Mouse (Mus musculus): ENCODE measurements at regions not wholly inside any gene's neighbourhood (a gene's known extent, or its start where the extent isn't known, plus 50 kb on each side); places are given as distances from the start of the nearest gene placed in this dataset.

- no peak for ATAC-seq (replicated peaks; ENCODE audit: poor library complexity)
Measured at GRCm38 (mm10) chr5:12219424-12220107, 163.6 kb upstream of the Sema3d start.

DNA sequence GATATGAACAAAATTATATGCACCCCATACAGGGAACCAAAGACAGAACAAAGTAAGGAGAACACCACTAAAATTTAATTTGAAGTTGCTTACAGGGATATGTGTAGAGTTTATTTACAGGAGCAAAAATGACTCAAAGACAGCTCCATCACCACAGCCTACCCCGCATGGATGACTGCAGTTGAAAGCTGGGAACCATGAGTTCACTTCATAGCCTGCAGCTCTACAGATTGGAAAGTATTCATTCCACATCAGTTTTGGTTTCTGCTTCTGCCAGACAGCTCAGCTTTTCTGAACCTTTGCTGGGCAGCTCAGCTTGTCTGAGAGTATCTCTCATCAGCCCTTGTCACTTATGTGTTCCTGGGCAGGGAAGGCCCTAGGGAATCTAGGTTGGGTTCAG, 160.6 kb upstream of the Sema3d start:
- ATAC-seq (replicated peaks; ENCODE audit: poor library complexity), result no peak

DNA sequence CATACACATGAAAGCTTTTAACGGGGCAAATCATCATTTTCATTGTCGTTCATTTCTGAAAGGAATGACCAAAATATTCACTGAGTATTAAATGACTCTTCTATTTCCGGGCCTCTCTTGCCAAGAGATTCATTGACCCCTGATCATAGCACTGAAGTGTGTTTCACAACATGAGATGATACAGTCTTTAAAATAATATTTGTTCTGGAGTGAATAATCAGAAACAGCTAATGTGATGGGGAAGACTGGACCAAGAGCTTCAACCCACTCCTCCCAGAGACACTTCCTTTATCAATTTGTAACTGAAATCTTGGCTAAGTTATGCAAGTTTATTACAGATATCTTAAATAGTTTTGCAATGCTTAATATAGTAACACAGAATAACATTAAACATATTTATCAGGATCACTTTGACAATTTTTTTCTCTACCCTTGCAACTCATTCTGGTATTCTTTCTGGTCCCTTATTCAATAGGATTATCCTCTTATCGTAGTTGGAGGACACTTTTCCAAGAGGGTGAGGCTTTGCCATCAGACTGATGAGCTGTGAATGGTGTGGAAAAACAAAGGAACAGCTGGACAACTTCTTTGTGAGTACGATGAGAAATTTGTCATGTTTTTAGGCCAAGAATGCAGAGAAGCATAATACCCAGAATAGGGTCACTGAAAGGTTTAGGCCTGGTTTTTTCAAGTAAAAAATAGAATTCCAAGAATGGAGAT, 149.6 kb upstream of the Sema3d start:
- ATAC-seq (replicated peaks; ENCODE audit: poor library complexity), result no peak

- no peak for ATAC-seq (replicated peaks; ENCODE audit: poor library complexity)
Measured at GRCm38 (mm10) chr5:12243179-12243805, 139.9 kb upstream of the Sema3d start.

GRCm38 (mm10) chr5:12293685-12294084, 89.5 kb upstream of the Sema3d start:
- no peak for ATAC-seq (replicated peaks; ENCODE audit: poor library complexity)

DNA sequence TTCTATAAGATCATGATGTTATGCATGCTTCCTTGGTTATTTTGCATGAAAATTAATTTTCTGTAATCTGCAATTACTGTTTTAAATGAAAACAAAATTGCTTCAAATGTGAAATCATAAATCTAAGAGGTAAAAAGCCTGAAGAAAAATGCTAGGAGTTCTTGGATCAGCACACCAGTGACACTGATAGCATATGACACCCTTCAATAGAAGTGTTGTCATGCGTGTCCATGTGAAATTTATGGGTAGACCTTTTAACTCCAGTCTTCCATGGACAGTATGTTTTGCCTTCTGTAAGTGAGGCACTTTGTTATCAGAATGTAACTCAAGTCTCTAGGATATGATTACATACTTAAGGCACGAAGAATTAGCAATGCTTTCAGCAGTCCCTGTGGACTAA, 85.9 kb upstream of the Sema3d start:
- ATAC-seq (replicated peaks; ENCODE audit: poor library complexity), result no peak

- ATAC-seq (replicated peaks; ENCODE audit: poor library complexity), result no peak
Measured at GRCm38 (mm10) chr5:12301833-12302808, 81.1 kb upstream of the Sema3d start.

- ATAC-seq (replicated peaks; ENCODE audit: poor library complexity), result no peak
Measured at GRCm38 (mm10) chr5:12309408-12309807, 73.8 kb upstream of the Sema3d start.

DNA sequence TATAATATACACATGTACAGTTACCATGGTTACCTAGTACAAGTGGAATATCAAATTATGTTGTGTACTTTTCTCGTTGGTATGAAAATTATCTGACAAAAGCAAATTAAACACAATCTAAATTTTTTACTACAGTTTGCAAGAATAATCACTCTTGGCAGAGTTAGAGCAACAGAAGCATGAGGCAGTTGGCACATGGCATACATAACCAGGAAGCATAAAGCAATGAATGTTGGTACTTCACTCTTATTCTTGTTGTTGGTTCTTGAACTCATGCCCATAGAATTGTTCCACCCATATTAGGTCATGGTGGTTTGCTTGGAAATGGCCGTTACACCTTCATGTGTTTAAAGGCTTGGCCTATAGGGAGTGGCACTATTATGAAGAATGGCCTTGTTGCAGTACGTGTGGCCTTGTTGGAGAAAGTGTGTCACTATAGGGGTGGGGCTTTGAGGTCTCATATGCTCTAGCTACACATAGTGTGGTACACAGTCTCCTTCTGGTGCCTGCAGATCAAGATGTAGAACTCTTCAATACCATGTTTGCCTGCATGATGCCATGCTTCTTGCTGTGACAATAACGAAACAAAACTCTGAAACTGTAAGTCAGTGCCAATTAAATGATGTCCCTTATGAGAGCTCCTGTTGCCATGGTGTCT, 50.4 kb upstream of the Sema3d start:
- no peak for ATAC-seq (replicated peaks; ENCODE audit: poor library complexity)
